Mouse (Mus musculus) Muller cell, postnatal 12 days (primary cell): ENCODE measurements at regions not wholly inside any gene's neighbourhood (a gene's known extent, or its start where the extent isn't known, plus 50 kb on each side); places are given as distances from the start of the nearest gene placed in this dataset.

Experiments used
- DNase-seq: peaks from one replicate; pipeline ENCODE4 v3.0.0-alpha.2; 2015; ENCODE audit errors: inconsistent ontology term

- DNase-seq: no peak
These were observed 77.0 kb upstream of the Irx3 start for GRCm38 (mm10) chr8:91878886-91879285.

DNA sequence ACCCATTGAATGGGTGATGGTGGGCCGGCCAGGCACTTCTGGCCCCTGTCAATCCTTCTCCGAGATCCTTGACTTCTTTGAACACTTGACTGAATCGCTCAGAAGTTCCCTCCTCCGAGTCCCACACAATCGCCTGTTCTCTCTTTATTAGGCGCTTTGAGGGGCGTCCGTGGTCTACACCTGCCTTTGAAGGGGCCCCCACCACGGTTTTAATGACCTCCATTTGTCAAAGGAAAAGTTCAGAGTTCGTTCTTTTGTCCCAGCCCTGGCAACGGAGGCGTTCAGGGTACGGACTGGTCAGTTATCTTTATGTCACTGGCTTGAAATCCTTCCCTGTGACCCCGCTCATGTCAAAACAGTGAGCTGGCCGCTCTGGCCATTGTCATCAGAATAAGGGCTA is 74.3 kb upstream of the Irx3 start:
- no peak for DNase-seq

- no peak for DNase-seq
These were observed 71.4 kb upstream of the Irx3 start for GRCm38 (mm10) chr8:91873232-91873631.

- peak; percentile 29 for DNase-seq
These were observed 70.6 kb upstream of the Irx3 start for GRCm38 (mm10) chr8:91872278-91873115.

DNA sequence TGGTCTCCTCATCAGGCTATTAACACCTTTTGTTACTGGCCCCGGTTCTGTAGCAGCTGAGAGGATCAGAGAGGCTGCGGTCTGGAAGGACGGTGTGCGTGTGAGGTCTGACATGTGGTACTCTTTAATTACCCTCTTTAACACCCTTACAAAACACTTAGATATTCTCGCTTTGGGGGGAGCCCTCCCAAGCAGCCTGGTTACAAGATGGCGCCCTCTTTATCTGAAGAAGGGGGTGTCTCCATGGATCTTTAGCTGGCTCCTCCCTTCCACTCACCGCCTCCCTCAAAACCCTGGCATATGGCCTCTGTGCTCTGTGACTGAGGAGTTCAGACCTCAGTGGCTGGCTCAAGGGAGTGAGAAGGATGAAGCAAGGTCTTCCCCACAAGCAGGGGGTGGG is 65.2 kb upstream of the Irx3 start:
- no peak for DNase-seq

GRCm38 (mm10) chr8:91866076-91866475 is 64.2 kb upstream of the Irx3 start:
- DNase-seq: no peak

GRCm38 (mm10) chr8:91865361-91865760 is 63.5 kb upstream of the Irx3 start:
- no peak for DNase-seq

DNA sequence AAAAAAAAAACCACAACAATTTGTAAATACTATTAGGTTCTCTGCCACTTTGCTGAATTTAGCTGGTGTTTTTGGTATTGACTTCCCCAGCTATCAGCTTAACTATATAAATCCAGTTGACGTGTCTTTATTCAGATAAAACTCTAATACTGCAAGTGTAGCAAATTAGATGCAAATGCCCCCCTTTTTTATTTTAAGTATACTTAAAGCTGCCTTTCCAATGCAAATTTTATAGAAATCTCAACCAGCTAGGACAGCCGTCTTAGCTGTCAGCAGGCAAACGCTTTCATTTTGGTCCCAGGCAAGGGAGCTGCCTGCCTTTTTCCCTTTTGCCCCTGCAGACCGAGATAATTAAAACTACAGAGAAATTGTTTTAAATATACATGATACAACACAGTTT is 61.6 kb upstream of the Irx3 start:
- no peak for DNase-seq

DNA sequence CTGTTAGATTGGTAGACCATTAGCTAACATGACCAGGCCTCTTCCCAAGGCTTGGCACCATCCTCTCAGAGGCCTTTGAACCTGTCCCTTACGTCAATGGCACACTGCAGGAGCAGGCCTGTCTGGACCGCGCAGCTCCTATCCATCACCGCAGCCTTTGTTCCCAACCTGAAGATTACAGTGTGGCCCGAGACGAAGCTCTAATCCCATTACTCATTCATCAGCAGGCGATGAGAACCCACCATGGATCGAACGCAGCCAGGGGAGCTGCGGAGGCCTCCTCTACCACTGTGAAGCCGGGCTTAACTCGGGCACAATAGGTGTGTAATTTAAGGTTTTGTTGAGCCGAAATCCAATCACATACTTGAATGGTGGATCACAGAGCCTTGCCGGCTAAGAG is 54.0 kb upstream of the Irx3 start:
- DNase-seq: no peak

GRCm38 (mm10) chr8:91854369-91854768 is 52.5 kb upstream of the Irx3 start:
- no peak for DNase-seq

- no peak for DNase-seq
These were observed 51.9 kb upstream of the Irx3 start for GRCm38 (mm10) chr8:91853803-91854202.

DNA sequence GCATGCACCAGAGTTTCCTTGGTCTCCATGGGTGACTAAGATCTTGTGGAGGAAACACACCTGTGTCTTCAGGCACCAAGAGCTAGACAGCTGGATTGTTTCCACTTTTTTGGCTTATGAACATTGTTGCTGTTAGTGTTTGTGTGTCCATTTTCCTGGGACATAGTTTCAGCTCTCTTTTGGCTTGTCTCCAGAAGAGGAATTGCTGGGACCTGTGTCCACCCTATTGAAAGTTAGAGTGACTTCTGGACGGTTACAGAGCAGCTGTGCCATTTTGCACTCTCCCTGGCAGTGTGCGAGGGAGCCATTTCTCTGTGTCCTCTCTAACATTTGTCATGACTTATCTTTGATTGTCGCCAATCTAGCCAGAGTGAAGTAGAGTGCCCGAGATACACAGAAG is 51.5 kb upstream of the Irx3 start:
- DNase-seq: no peak
